Mouse (Mus musculus): ENCODE data around the gene Vmn1r28.

DNA sequence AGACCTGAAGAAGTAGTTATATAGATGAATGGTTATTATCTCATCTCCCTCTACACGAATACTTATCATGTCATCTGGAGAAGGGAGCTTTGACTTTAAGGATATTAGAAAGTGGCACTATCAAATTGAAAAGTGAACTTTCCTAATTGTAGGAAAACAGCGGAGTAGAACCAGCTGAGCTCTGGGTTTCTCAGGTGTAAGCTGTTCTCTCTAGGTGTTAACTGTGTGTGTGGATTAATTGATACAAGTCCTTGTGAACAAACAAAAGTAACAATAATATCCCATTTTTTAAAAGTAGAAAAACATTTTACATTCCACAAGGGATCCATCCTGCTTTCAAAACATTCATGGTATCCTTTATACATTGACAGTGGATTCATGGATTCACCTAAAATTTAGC lies 43.1 kb upstream of the Vmn1r28 start, which contains the start of gene Vmn1r27:
- TF ChIP-seq GATA1 (IDR thresholded peaks at IDR 0.05; ENCODE audit: borderline replicate concordance, low read length) (no peak), CTCF (IDR thresholded peaks at IDR 0.05; ENCODE audit: low read depth, low read length) (no peak), TAL1 (conservative IDR thresholded peaks at IDR 0.05; ENCODE audit: low read depth, low read length) (no peak)

Measured in G1E (cell line).